Mouse (Mus musculus): Measurements from ENCODE around the gene Plekha1.

GRCm38 (mm10) chr7:130859926-130860325, 5.6 kb upstream of the Plekha1 start:
- TF ChIP-seq CTCF (IDR thresholded peaks at IDR 0.05; ENCODE audit: insufficient read depth, low read depth, low read length), result no peak
- no peak for TF ChIP-seq POLR2A (IDR thresholded peaks at IDR 0.05; ENCODE audit: insufficient read depth, low read depth, low read length)

All from olfactory bulb, adult 2 months (tissue).